Mouse (Mus musculus) right cerebral cortex, postnatal 10 days (tissue): ENCODE results near the gene Fnip2.

Source experiments
- DNase-seq, 2 experiments: peaks; one replicate each; pipeline ENCODE4 v3.0.0; 2021; ENCODE audit warnings: low spot score in 2 of 2

Fnip2 gene

GRCm38 (mm10) chr3:79528451-79528850, 39.1 kb downstream of the Fnip2 start:
- DNase-seq, result no peak

- no peak for DNase-seq
Measured at GRCm38 (mm10) chr3:79527921-79528320, 39.7 kb downstream of the Fnip2 start.

- no peak for DNase-seq
Measured at GRCm38 (mm10) chr3:79527521-79527920, 40.1 kb downstream of the Fnip2 start.

GRCm38 (mm10) chr3:79523349-79523748, 44.2 kb downstream of the Fnip2 start:
- DNase-seq, result no peak

GRCm38 (mm10) chr3:79519862-79520261, 47.7 kb downstream of the Fnip2 start:
- no peak for DNase-seq

GRCm38 (mm10) chr3:79518761-79519527, 48.7 kb downstream of the Fnip2 start:
- DNase-seq, result no peak

GRCm38 (mm10) chr3:79517884-79518591, 49.6 kb downstream of the Fnip2 start:
- no peak for DNase-seq

GRCm38 (mm10) chr3:79516958-79517357, 50.6 kb downstream of the Fnip2 start:
- no peak for DNase-seq

- no peak for DNase-seq
Measured at GRCm38 (mm10) chr3:79516099-79516920, 51.3 kb downstream of the Fnip2 start.

- no peak for DNase-seq
Measured at GRCm38 (mm10) chr3:79514304-79514703, 53.3 kb downstream of the Fnip2 start.

- DNase-seq, result no peak
Measured at GRCm38 (mm10) chr3:79501166-79501728, 66.3 kb downstream of the Fnip2 start.

GRCm38 (mm10) chr3:79500279-79500678, 67.3 kb downstream of the Fnip2 start:
- DNase-seq, result no peak

GRCm38 (mm10) chr3:79496668-79497067, 70.9 kb downstream of the Fnip2 start:
- DNase-seq, result no peak

- peak; percentile 61 to 65 for DNase-seq
Measured at GRCm38 (mm10) chr3:79495151-79495550, 72.4 kb downstream of the Fnip2 start.

- no peak for DNase-seq
Measured at GRCm38 (mm10) chr3:79494028-79494427, 73.6 kb downstream of the Fnip2 start.

GRCm38 (mm10) chr3:79493064-79493463, 74.5 kb downstream of the Fnip2 start:
- DNase-seq, result no peak

- DNase-seq, result no peak
Measured at GRCm38 (mm10) chr3:79491614-79492013, 76.0 kb downstream of the Fnip2 start.

GRCm38 (mm10) chr3:79490102-79490501, 77.5 kb downstream of the Fnip2 start:
- DNase-seq, result no peak

- DNase-seq, result no peak
Measured at GRCm38 (mm10) chr3:79488025-79488424, 79.6 kb downstream of the Fnip2 start.

GRCm38 (mm10) chr3:79484286-79485063, 83.1 kb downstream of the Fnip2 start:
- DNase-seq, result no peak

GRCm38 (mm10) chr3:79478880-79479279, 88.7 kb downstream of the Fnip2 start:
- DNase-seq, result no peak
